In the genomic region with DNA sequence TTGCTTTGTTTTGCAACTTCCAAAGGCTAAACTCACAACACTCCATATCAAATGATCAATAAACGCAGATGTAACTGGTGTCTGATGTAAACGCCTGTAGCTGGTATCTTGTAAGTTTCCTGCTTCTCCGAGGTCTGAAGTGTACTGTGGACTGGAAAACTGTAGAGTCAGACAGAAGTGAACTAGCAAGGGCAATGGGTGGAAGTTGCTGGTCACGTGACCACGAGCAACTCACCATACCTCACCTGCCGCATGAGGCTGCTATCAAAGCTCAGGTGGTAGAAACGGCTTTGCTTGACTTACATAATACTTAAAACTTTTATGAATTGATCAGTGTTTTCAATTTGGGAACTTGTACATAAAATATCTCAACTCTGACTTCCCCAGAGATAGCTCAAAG, we compare ENCODE assay signal across 23 mouse cellular contexts. TPM values are rescaled to one million over a fixed set of nuclear protein-coding genes. Genes with fewer than 3 reads are reported as not detected.
A peak's percentile ranks its signal among the peaks of the same experiment; 100 is the strongest.
DNase-seq lines count a peak whose midpoint lies in the region; ATAC-seq and TF ChIP-seq lines count a peak whose summit lies in the region.
"Had no signal": no experiment of that assay in that cellular context is flagged by ENCODE, and none has a peak within 500 bp of the region (broad histone marks: within the 10 kb centered on the region; RNA-seq: fewer than 3 reads in every experiment).

No protein-coding gene starts in this region.

- H3K27me3 ChIP-seq in intestine, postnatal 0 days (replicated peaks; ENCODE audit: control insufficient read depth, insufficient read depth, low read length) = no peaks in the 10 kb centered on the region
- no peaks in the 10 kb centered on the region for H3K27me3 ChIP-seq in intestine, embryonic 15.5 days (replicated peaks)
- H3K27me3 ChIP-seq in C2C12 (ENCODE audit: control insufficient read depth, insufficient read depth, insufficient read length) (peaks cover 4% of the 10 kb centered on the region), MEL (ENCODE audit: control insufficient read depth in 1 of 2, insufficient read depth in 2 of 2, low read length in 2 of 2) (peaks cover 5 to 6% of the 10 kb centered on the region in 2 experiments; a peak in 3 of 4 replicates)
- no peaks in the 10 kb centered on the region for H3K27me3 ChIP-seq in small intestine, adult 2 months (ENCODE audit: control insufficient read depth, insufficient read depth, low read length)
- no peaks in the 10 kb centered on the region for H3K27me3 ChIP-seq in forebrain, postnatal 0 days (ENCODE audit: insufficient read depth, low read length)
- H3K27me3 ChIP-seq in hindbrain, embryonic 11.5 days (ENCODE audit: control insufficient read depth, insufficient read depth, low read length) = no peaks in the 10 kb centered on the region; the same call in none of the 2 replicates

- no peak overlapping the region for H3K9ac ChIP-seq in intestine, postnatal 0 days (ENCODE audit: low read depth, low read length)
- H3K9ac ChIP-seq in intestine, embryonic 15.5 days = no peak overlapping the region
- H3K9ac ChIP-seq in MEL (ENCODE audit: control insufficient read depth, low read depth, low read length, poor library complexity, severe bottlenecking) = no peak overlapping the region
- H3K9ac ChIP-seq in forebrain, postnatal 0 days = no peak overlapping the region
- no peak overlapping the region for H3K9ac ChIP-seq in hindbrain, embryonic 11.5 days (ENCODE audit: low read depth, low read length)

- no peaks in the 10 kb centered on the region for H3K36me3 ChIP-seq in intestine, postnatal 0 days (ENCODE audit: control insufficient read depth, insufficient read depth)
- H3K36me3 ChIP-seq in intestine, embryonic 15.5 days = no peaks in the 10 kb centered on the region
- H3K36me3 ChIP-seq in C2C12 (ENCODE audit: control insufficient read depth, insufficient read depth) = no peaks in the 10 kb centered on the region
- peaks cover 0 to 4% of the 10 kb centered on the region in 2 experiments; a peak in 1 of 4 replicates for H3K36me3 ChIP-seq in MEL (ENCODE audit: control insufficient read depth in 1 of 2, insufficient read depth in 2 of 2, low read length in 2 of 2)
- H3K36me3 ChIP-seq in small intestine, adult 2 months (ENCODE audit: control insufficient read depth, insufficient read depth, low read length) = peaks cover 2% of the 10 kb centered on the region; the same call in 1 of the 2 replicates
- H3K36me3 ChIP-seq in forebrain, postnatal 0 days (ENCODE audit: insufficient read depth) = no peaks in the 10 kb centered on the region
- H3K36me3 ChIP-seq in hindbrain, embryonic 11.5 days (ENCODE audit: control insufficient read depth, insufficient read depth, low read length) = no peaks in the 10 kb centered on the region
- H3K36me3 ChIP-seq: G1E had no signal

- no peak overlapping the region for H3K4me3 ChIP-seq in intestine, postnatal 0 days (ENCODE audit: low read depth, low read length)
- no peak overlapping the region for H3K4me3 ChIP-seq in intestine, embryonic 15.5 days (replicated peaks)
- no peak overlapping the region for H3K4me3 ChIP-seq in C2C12 (ENCODE audit: insufficient read depth, poor library complexity, severe bottlenecking)
- no peak overlapping the region for H3K4me3 ChIP-seq in MEL (ENCODE audit: control insufficient read depth in 1 of 2, insufficient read depth in 1 of 2, low read depth in 2 of 2, low read length in 2 of 2)
- no peak overlapping the region for H3K4me3 ChIP-seq in small intestine, adult 2 months (ENCODE audit: low read depth, low read length)
- no peak overlapping the region for H3K4me3 ChIP-seq in forebrain, postnatal 0 days (ENCODE audit: low read depth, low read length)
- H3K4me3 ChIP-seq in hindbrain, embryonic 11.5 days (ENCODE audit: low read depth, low read length) = no peak overlapping the region

- no peak overlapping the region for H3ac ChIP-seq in C2C12 (ENCODE audit: control insufficient read depth, insufficient read length, low read depth)

- 66% methylated on average over 7 of the region's 7 CpGs for WGBS in intestine, postnatal 0 days
- WGBS in intestine, embryonic 15.5 days = 79% methylated on average over 7 of the region's 7 CpGs
- WGBS in small intestine, adult 2 months = 53% methylated on average over 7 of the region's 7 CpGs
- 85% methylated on average over 7 of the region's 7 CpGs for WGBS in forebrain, postnatal 0 days
- 88% methylated on average over 7 of the region's 7 CpGs for whole genome bisulfite sequencing in hindbrain, embryonic 11.5 days

- no peaks in the 10 kb centered on the region for H3K79me2 ChIP-seq in C2C12 (ENCODE audit: control insufficient read depth, insufficient read depth)
- H3K79me2 ChIP-seq in MEL (ENCODE audit: control insufficient read depth, insufficient read depth, low read length, poor library complexity) = no peaks in the 10 kb centered on the region

- H3K79me3 ChIP-seq in C2C12 (ENCODE audit: low read depth) = no peaks in the 10 kb centered on the region

- TF ChIP-seq POLR2A in MEL (IDR thresholded peaks at IDR 0.05; ENCODE audit: control insufficient read depth in 1 of 2, insufficient read depth in 1 of 2, low read depth in 1 of 2, low read length in 2 of 2, poor library complexity in 1 of 2) = no peak
- TF ChIP-seq POLR2A in small intestine, adult 2 months (IDR thresholded peaks at IDR 0.05; ENCODE audit: low read depth, low read length) = no peak

- no peak for TF ChIP-seq RAD21 in MEL (IDR thresholded peaks at IDR 0.05; ENCODE audit: low read depth, low read length)

- no peak for DNase-seq in MEL (ENCODE audit: low read depth, low spot score)
- no peak for DNase-seq in forebrain, postnatal 0 days
- DNase-seq in testis, postnatal 10 days (ENCODE audit: low spot score) = no peak
- DNase-seq in hindbrain, embryonic 11.5 days (ENCODE audit: low spot score) = no peak
- DNase-seq: adrenal gland, adult 2 months; adrenal gland, adult 8-10 months; adrenal gland, postnatal 10 days; adrenal gland, postnatal 14 days; adrenal gland, postnatal 25 days; adrenal gland, postnatal 36 days; B cell, adult 2 months; cerebellum, adult 11 months; cerebellum, adult 11-12 months; cerebellum, adult 18-20 months; cerebellum, adult 2 months had no signal

- no peak overlapping the region for H3K4me2 ChIP-seq in intestine, postnatal 0 days (replicated peaks; ENCODE audit: low read depth)
- no peak overlapping the region for H3K4me2 ChIP-seq in intestine, embryonic 15.5 days (replicated peaks)
- no peak overlapping the region for H3K4me2 ChIP-seq in forebrain, postnatal 0 days (ENCODE audit: low read depth)
- H3K4me2 ChIP-seq in hindbrain, embryonic 11.5 days (replicated peaks; ENCODE audit: low read depth, low read length) = no peak overlapping the region

- no peak for TF ChIP-seq EP300 in MEL (IDR thresholded peaks at IDR 0.05; ENCODE audit: low read depth in 1 of 2, low read length in 2 of 2)

- H3K4me1 ChIP-seq in intestine, postnatal 0 days (replicated peaks; ENCODE audit: control insufficient read depth, insufficient read depth, low read length) = no peaks in the 10 kb centered on the region
- H3K4me1 ChIP-seq in intestine, embryonic 15.5 days (replicated peaks) = 0 out of 2 replicates have a peak, but pooled peaks cover 4% of the 10 kb centered on the region
- H3K4me1 ChIP-seq in MEL (ENCODE audit: control insufficient read depth in 1 of 2, insufficient read depth in 2 of 2, low read length in 2 of 2) = peaks cover 6 to 12% of the 10 kb centered on the region in 2 experiments; a peak in 3 of 4 replicates
- peaks cover 29% of the 10 kb centered on the region; the same call in 1 of the 2 replicates for H3K4me1 ChIP-seq in small intestine, adult 2 months (ENCODE audit: control insufficient read depth, insufficient read depth, insufficient read length, low read length)
- H3K4me1 ChIP-seq in forebrain, postnatal 0 days (ENCODE audit: insufficient read depth) = no peaks in the 10 kb centered on the region
- H3K4me1 ChIP-seq in hindbrain, embryonic 11.5 days (replicated peaks; ENCODE audit: control insufficient read depth, insufficient read depth, low read length) = no peaks in the 10 kb centered on the region

- H3K9me3 ChIP-seq in intestine, postnatal 0 days (ENCODE audit: control insufficient read depth) = no peaks in the 10 kb centered on the region
- no peaks in the 10 kb centered on the region for H3K9me3 ChIP-seq in intestine, embryonic 15.5 days
- no peaks in the 10 kb centered on the region for H3K9me3 ChIP-seq in MEL (replicated peaks; ENCODE audit: insufficient read depth, low read length)
- H3K9me3 ChIP-seq in forebrain, postnatal 0 days (ENCODE audit: low read length) = no peaks in the 10 kb centered on the region
- H3K9me3 ChIP-seq in hindbrain, embryonic 11.5 days (ENCODE audit: control insufficient read depth, low read length) = no peaks in the 10 kb centered on the region
- H3K9me3 ChIP-seq: G1E had no signal

- ATAC-seq in intestine, postnatal 0 days = peak; percentile 51; the same call in 1 of the 2 replicates
- no peak for ATAC-seq in intestine, embryonic 15.5 days
- ATAC-seq in forebrain, postnatal 0 days = no peak
- ATAC-seq in hindbrain, embryonic 11.5 days (ENCODE audit: low FRiP score) = no peak
- ATAC-seq: activated CD4-positive, CD25-positive, alpha-beta regulatory T cell, adult 4 months; CD4-positive, CD25-positive, alpha-beta regulatory T cell, adult 4 months; Patski had no signal

- TF ChIP-seq CTCF in intestine, postnatal 0 days (IDR thresholded peaks at IDR 0.05; ENCODE audit: low read depth) = no peak
- TF ChIP-seq CTCF in C2C12 (IDR thresholded peaks at IDR 0.05; ENCODE audit: control insufficient read depth, insufficient read depth, insufficient read length) (no peak), MEL (IDR thresholded peaks at IDR 0.05 in 2 of 3, conservative IDR thresholded peaks at IDR 0.05 in 1 of 3; ENCODE audit: control insufficient read depth in 1 of 3, insufficient read depth in 1 of 3, low read depth in 2 of 3, low read length in 3 of 3, poor library complexity in 1 of 3, severe bottlenecking in 1 of 3) (no peak)
- TF ChIP-seq CTCF in small intestine, adult 2 months (IDR thresholded peaks at IDR 0.05; ENCODE audit: extremely low read depth, insufficient read length, insufficient replicate concordance, low read depth, low read length) = no peak
- no peak for TF ChIP-seq CTCF in forebrain, postnatal 0 days (IDR thresholded peaks at IDR 0.05; ENCODE audit: low read depth)

- H3K27ac ChIP-seq in intestine, postnatal 0 days (ENCODE audit: low read depth, low read length) = no peak overlapping the region
- no peak overlapping the region for H3K27ac ChIP-seq in intestine, embryonic 15.5 days
- no peak overlapping the region for H3K27ac ChIP-seq in MEL (ENCODE audit: control insufficient read depth, low read depth, low read length)
- peak overlapping the region; percentile 39; the same call in 1 of the 2 replicates for H3K27ac ChIP-seq in small intestine, adult 2 months (ENCODE audit: insufficient read depth, low read depth, low read length)
- H3K27ac ChIP-seq in forebrain, postnatal 0 days (ENCODE audit: low read depth, low read length) = no peak overlapping the region
- no peak overlapping the region for H3K27ac ChIP-seq in hindbrain, embryonic 11.5 days (ENCODE audit: low read depth, low read length)

RNA-seq across cellular contexts. Expression of a gene that starts 5.6 kb away (rescaled TPM):
- 4.4 and 4.6 TPM in 2 replicates for polyA plus RNA-seq in intestine, postnatal 0 days (2015; fragmentation: Nextera tagmentation; extraction: Ambion mirVana)
- 7.4 and 8.4 TPM in 2 replicates for polyA plus RNA-seq in intestine, embryonic 15.5 days (2015; fragmentation: Nextera tagmentation; extraction: Ambion mirVana)
- polyA plus RNA-seq in C2C12 (2012; fragmentation: generic; extraction: Trizol) (59.9 TPM), MEL (2012; ENCODE audit: insufficient read depth in 1 of 2, insufficient read length in 2 of 2, low read depth in 1 of 2, low replicate concordance in 2 of 2, missing spikeins in 1 of 2) (10 to 100 TPM in 1 of 2 experiments, not detected in 1; 29.7 TPM)
- 15.7 and 19.1 TPM in 2 replicates for total RNA-seq in MEL (2012; rRNA removed)
- 25.7 and 108 TPM in 2 replicates for polyA plus RNA-seq in small intestine, adult 2 months (2012; rRNA removed)
- 49.2 and 68.8 TPM in 2 replicates for total RNA-seq in forebrain, postnatal 0 days (2014; rRNA removed)
- 41.6 and 58.3 TPM in 2 replicates for polyA plus RNA-seq in forebrain, postnatal 0 days (2015; fragmentation: Nextera tagmentation; extraction: Ambion mirVana)
- polyA plus RNA-seq in hindbrain, embryonic 11.5 days (2014; fragmentation: Nextera tagmentation; extraction: Ambion mirVana) = 9.8 and 10.1 TPM in 2 replicates
